Mouse (Mus musculus): ENCODE measurements around the gene Rrp7a.

Rrp7a gene

DNA sequence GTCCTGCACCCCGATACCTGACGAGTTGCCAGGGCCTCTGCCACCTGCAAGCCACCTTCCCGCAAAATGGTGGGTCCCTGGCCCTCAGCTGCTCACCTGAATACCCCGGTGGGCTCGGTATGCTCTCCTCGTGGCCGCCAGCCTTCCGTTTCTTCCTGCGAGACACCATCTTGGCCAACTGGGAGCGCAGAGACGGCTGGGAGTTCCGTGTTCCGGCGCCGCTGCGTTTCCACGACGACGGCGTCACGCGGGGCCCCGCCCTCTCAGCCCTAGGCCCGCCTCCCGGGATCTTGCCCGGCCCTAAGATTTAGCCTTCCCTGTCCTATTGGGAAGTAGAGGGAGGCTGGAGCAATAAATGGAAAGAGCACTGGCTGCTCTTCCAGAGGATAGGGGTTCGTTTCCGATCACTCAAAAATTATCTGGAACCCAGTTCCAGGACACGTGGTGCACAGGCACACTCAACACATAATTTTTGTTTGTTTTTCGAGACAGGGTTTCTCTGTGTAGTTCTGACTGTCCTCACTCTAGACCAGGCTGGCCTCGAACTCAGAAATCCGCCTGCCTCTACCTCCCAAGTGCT lies at the start of gene Rrp7a:
Rrp7a (minus strand) TSS at position 236 of the 580 bp plus-strand sequence.
- 5% methylated on average over 32 of the region's 32 CpGs for WGBS

DNA sequence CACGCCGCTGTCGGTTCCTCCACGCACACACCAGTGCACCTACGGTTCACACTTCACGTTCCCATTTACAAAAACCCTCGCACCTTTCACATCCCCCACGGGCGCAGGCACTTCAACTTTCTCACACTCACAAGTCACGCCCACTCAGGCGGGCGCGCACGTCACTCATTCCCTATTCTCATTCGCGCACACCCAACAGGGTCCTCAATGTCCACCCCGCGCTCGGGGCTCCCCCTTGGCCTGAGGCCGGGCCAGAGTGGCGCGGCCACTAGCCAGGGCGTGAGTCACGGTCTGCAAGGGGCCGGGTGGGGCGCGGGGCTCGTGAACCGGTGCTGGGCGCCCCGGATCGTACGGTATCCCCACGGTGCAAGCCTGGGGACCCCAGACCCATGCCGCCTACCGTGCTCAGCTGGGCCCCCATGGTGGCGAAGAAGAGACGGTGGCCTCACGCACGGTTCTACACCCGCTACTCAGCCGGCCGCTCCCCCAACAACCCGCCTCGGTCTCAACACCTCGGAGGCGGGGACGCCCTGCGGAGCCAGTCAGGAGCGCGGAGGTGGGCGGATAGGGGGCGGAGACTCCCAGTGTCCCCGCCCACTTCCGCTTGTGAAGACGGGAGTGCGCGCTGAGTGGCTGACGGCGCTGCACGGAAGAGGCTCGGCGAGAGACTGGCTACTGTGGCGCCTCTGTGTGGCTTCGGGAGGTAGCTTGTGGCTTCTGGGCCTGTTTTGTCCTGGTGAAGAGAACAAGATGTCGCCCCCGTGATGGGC lies 49.3 kb upstream of the Rrp7a start:
- WGBS: under 1% methylated on average over 67 of the region's 67 CpGs

DNA sequence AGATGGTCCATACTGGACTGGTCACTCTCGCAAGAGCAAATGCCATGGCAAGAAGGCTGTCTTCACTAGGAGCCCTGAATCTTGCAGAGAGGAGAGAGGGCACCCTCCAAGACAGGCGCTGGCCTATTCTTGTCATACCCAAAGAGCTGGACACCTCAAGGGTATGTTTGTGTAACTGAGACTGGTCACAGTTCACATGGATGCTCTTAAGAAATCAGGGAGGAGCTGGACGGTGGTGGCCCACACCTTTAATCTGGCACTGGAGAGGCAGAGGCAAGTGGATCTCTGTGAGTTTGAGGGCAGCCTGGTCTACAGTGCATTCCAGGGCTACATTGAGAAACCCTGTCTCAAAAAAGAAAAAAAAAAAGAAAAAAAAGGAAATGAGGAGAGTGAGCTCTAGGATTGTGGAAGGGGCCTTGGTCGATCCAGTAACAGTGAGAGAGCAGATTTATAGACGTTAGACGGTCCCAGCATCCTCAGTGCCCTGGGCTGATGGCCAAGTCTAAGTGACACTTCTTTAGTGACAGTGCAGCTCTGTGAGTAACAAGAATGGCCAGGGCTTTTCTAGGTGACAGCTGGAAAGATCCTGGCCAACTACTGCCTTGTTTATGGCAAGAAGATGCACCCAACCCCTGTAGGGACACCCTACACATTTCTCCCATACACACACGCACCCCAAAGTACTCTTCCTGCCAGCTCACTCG lies 48.5 kb upstream of the Rrp7a start:
- WGBS: 45% methylated on average over 8 of the region's 8 CpGs

- WGBS: 70% methylated on average over 8 of the region's 8 CpGs
Measured at GRCm38 (mm10) chr15:83169772-83170722, 47.4 kb upstream of the Rrp7a start.

- WGBS: 78% methylated on average over 7 of the region's 7 CpGs
Measured at GRCm38 (mm10) chr15:83168875-83169771, 46.5 kb upstream of the Rrp7a start.

DNA sequence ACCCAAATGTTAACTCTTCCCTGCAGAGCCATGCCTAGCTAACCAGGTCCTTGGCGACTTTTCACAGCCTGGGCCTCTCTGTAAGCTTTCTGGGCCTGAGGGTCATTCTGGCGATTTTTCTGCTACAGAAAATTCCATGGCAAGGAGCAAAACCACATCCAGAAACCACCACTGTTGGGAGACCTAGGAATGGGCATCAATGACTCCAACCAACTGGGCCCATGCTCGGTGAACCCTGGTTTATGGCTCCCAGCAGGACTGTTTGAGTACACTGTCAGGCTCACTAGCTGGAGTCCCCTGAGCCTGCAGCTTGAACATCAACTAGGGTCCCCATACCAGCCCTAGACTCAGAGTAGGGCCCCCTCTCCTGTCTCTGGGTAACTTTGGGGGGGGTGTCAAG lies 45.7 kb upstream of the Rrp7a start:
- 98% methylated on average over 3 of the region's 3 CpGs for WGBS

GRCm38 (mm10) chr15:83167550-83168065 lies 45.0 kb upstream of the Rrp7a start:
- WGBS: 94% methylated on average over 8 of the region's 8 CpGs

GRCm38 (mm10) chr15:83167126-83167525 lies 44.5 kb upstream of the Rrp7a start:
- WGBS: 93% methylated on average over 5 of the region's 5 CpGs

DNA sequence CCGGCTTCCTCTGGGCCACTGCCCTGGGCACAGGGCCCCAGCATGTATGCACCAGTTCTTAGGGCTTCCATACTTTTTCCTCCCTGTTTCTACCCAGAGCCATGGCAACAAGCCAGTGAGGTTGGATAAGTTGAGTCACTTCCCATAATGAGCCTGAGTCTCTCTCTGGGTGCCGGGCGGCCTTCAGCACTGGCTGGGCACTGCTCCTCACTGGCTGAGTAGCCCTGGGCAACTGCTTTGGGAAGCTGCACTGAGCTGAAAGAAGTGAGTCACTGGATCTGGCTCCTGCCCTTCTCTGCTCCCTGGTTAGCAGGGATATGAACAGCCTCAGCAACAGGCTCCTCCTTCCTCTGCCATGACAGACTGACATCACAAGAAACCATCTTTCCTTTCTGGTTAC lies 44.0 kb upstream of the Rrp7a start:
- WGBS: 61% methylated on average over 3 of the region's 3 CpGs

GRCm38 (mm10) chr15:83165526-83166315 lies 43.1 kb upstream of the Rrp7a start:
- WGBS: 91% methylated on average over 13 of the region's 13 CpGs

GRCm38 (mm10) chr15:83164971-83165471 lies 42.4 kb upstream of the Rrp7a start:
- 81% methylated on average over 5 of the region's 5 CpGs for WGBS

GRCm38 (mm10) chr15:83162818-83163485 lies 40.4 kb upstream of the Rrp7a start:
- WGBS: 96% methylated on average over 11 of the region's 11 CpGs

GRCm38 (mm10) chr15:83162001-83162400 lies 39.4 kb upstream of the Rrp7a start:
- WGBS: 93% methylated on average over 4 of the region's 4 CpGs

DNA sequence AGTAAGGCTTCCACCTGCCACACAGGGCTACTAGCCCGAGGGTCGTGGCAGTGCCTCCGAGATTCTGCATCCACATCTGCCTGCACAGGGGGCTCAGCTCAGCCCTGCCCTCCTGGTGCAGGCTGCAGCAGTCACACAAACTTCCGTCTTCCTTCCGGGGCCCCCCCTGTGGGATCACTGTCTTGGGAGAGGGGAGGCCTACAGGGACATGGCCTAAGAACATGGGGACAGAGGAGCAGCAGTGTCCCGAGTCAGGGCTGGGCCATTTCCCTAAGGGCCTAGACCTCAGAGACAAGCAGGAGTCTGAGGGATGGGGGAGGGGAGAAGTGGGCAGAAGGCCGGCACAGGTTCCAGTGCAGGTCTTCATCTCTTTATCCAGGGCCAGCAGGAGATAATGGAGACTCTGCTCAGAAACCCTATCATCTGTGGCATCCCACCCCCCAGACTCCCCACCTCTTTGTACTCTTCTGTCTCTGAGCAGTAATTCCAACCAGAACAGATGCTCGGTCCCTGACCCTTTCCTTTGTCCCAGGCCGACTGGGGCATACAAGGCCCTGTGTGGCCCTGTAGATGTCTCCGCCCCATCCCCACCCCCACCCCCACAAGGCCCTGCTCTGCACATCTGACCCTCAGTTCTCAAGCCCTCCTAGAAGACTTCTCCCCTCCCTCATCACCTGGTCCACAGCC lies 38.6 kb upstream of the Rrp7a start:
- WGBS: 74% methylated on average over 10 of the region's 10 CpGs

- WGBS: 96% methylated on average over 4 of the region's 4 CpGs
Measured at GRCm38 (mm10) chr15:83160561-83160960, 38.0 kb upstream of the Rrp7a start.

DNA sequence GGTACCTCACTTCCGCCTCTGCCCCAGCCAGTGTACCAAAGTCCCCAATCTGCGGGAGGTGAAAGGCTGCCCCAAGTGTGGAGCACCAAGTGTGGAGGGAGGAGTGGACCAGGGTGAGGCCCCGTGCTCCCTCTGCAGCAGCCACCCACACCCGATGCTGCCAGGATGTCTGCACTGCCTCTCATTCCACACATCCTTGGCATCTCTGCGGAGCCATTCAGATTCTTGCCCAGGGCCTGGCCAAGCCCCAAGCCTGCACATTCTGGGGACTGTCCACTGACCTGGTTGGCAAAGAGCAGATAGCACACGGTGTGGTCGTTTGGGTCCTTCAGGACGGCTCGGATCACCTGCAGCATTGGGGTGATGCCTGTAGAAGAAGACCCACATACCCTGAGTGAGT lies 37.2 kb upstream of the Rrp7a start:
- WGBS: 83% methylated on average over 9 of the region's 9 CpGs

GRCm38 (mm10) chr15:83158587-83159160 lies 36.1 kb upstream of the Rrp7a start:
- 91% methylated on average over 7 of the region's 7 CpGs for WGBS

GRCm38 (mm10) chr15:83157667-83158064 lies 35.1 kb upstream of the Rrp7a start:
- WGBS: 98% methylated on average over 6 of the region's 6 CpGs
